Mouse (Mus musculus) erythroblast, embryonic 14.5 days (primary cell): ENCODE data around the gene Nfkbiz.

Experiments used
- GATA1 ChIP-seq: IDR thresholded peaks from 2 replicates; pipeline ENCODE4 v1.6.1; 2012; ENCODE audit warnings: low read length, inconsistent platforms, mixed read lengths
- TAL1 ChIP-seq: IDR thresholded peaks from 3 replicates; pipeline ENCODE4 v1.6.1; 2012; ENCODE audit warnings: low read length, inconsistent platforms, mixed read lengths

GRCm38 (mm10) chr16:55787385-55788072 lies 51.2 kb downstream of the Nfkbiz start:
- TF ChIP-seq GATA1: no peak
- TF ChIP-seq TAL1: no peak
